Mouse (Mus musculus): ENCODE data around the gene Psmd12.
A peak's percentile ranks its signal among the peaks of the same experiment; 100 is the strongest.
"Not testable (repeated sequence)": the region's sequence is repeated elsewhere in the genome, so short reads cannot be mapped to it uniquely, and the experiment has no call there.

Gene Psmd12

GRCm38 (mm10) chr11:107509631-107510338 is 30.5 kb downstream of the Psmd12 start:
- no peak for DNase-seq (ENCODE audit: extremely low read depth, low read depth, low spot score)

GRCm38 (mm10) chr11:107510362-107511269 is 31.3 kb downstream of the Psmd12 start:
- no peak for DNase-seq (ENCODE audit: extremely low read depth, low read depth, low spot score)

- DNase-seq (ENCODE audit: extremely low read depth, low read depth, low spot score): not testable (repeated sequence)
Measured at GRCm38 (mm10) chr11:107511954-107512353, 32.7 kb downstream of the Psmd12 start.

- DNase-seq (ENCODE audit: extremely low read depth, low read depth, low spot score): no peak
Measured at GRCm38 (mm10) chr11:107513047-107513446, 33.8 kb downstream of the Psmd12 start.

GRCm38 (mm10) chr11:107516387-107516786 is 37.1 kb downstream of the Psmd12 start:
- no peak for DNase-seq (ENCODE audit: extremely low read depth, low read depth, low spot score)

GRCm38 (mm10) chr11:107518645-107519429 is 39.6 kb downstream of the Psmd12 start:
- no peak for DNase-seq (ENCODE audit: extremely low read depth, low read depth, low spot score)

GRCm38 (mm10) chr11:107521153-107521552 is 41.9 kb downstream of the Psmd12 start:
- DNase-seq (ENCODE audit: extremely low read depth, low read depth, low spot score): no peak

GRCm38 (mm10) chr11:107524966-107525365 is 45.7 kb downstream of the Psmd12 start:
- no peak for DNase-seq (ENCODE audit: extremely low read depth, low read depth, low spot score)

GRCm38 (mm10) chr11:107527632-107528031 is 48.3 kb downstream of the Psmd12 start:
- DNase-seq (ENCODE audit: extremely low read depth, low read depth, low spot score): no peak

- no peak for DNase-seq (ENCODE audit: extremely low read depth, low read depth, low spot score)
Measured at GRCm38 (mm10) chr11:107529320-107529719, 50.0 kb downstream of the Psmd12 start.

GRCm38 (mm10) chr11:107531445-107531844 is 52.2 kb downstream of the Psmd12 start:
- DNase-seq (ENCODE audit: extremely low read depth, low read depth, low spot score): no peak

GRCm38 (mm10) chr11:107532271-107532670 is 53.0 kb downstream of the Psmd12 start:
- DNase-seq (ENCODE audit: extremely low read depth, low read depth, low spot score): no peak

- DNase-seq (ENCODE audit: extremely low read depth, low read depth, low spot score): no peak
Measured at GRCm38 (mm10) chr11:107538994-107539393, 59.7 kb downstream of the Psmd12 start.

- no peak for DNase-seq (ENCODE audit: extremely low read depth, low read depth, low spot score)
Measured at GRCm38 (mm10) chr11:107540339-107540738, 61.1 kb downstream of the Psmd12 start.

- DNase-seq (ENCODE audit: extremely low read depth, low read depth, low spot score): peak; percentile 8
Measured at GRCm38 (mm10) chr11:107545747-107546476, 66.6 kb downstream of the Psmd12 start.

- no peak for DNase-seq (ENCODE audit: extremely low read depth, low read depth, low spot score)
Measured at GRCm38 (mm10) chr11:107546667-107547301, 67.5 kb downstream of the Psmd12 start.

GRCm38 (mm10) chr11:107547351-107548203 is 68.3 kb downstream of the Psmd12 start, which contains the start of gene Helz:
TSS of gene Helz (plus strand) at chr11:107547930.
- no peak for DNase-seq (ENCODE audit: extremely low read depth, low read depth, low spot score)

GRCm38 (mm10) chr11:107548204-107548975 is 69.1 kb downstream of the Psmd12 start:
- no peak for DNase-seq (ENCODE audit: extremely low read depth, low read depth, low spot score)

Measured in fat pad, adult 2 months (tissue).